Mouse (Mus musculus) ZHBTc4 (cell line): ENCODE measurements around the gene Dgkk.
"Not testable (repeated sequence)": the region's sequence is repeated elsewhere in the genome, so short reads cannot be mapped to it uniquely, and the experiment has no call there.

Source experiments
- DNase-seq: peaks from one replicate; pipeline ENCODE4 v3.0.0-alpha.2; 2011; ENCODE audit warnings: low read depth, low spot score

Dgkk gene

GRCm38 (mm10) chrX:6779006-6779405 lies at the start of gene Dgkk:
Dgkk (plus strand) TSS chrX:6779306.
- not testable (repeated sequence) for DNase-seq

- DNase-seq: no peak
Observed at GRCm38 (mm10) chrX:6733998-6734397, 45.1 kb upstream of the Dgkk start.

- no peak for DNase-seq
Observed at GRCm38 (mm10) chrX:6750714-6751113, 28.4 kb upstream of the Dgkk start.

- peak; percentile 1 for DNase-seq
Observed at GRCm38 (mm10) chrX:6751549-6752047, 27.5 kb upstream of the Dgkk start.

GRCm38 (mm10) chrX:6777489-6778249 lies 1.4 kb upstream of the Dgkk start:
- no peak for DNase-seq

GRCm38 (mm10) chrX:6778250-6778637 lies 862 bp upstream of the Dgkk start:
- DNase-seq: peak; percentile 74

GRCm38 (mm10) chrX:6779969-6780539 lies 948 bp downstream of the Dgkk start:
- DNase-seq: no peak

- peak; percentile 34 for DNase-seq
Observed at GRCm38 (mm10) chrX:6832553-6832952, 53.4 kb downstream of the Dgkk start.

- DNase-seq: no peak
Observed at GRCm38 (mm10) chrX:6853466-6853865, 74.4 kb downstream of the Dgkk start.

- DNase-seq: no peak
Observed at GRCm38 (mm10) chrX:6854136-6854535, 75.0 kb downstream of the Dgkk start.

- peak; percentile 1 for DNase-seq
Observed at GRCm38 (mm10) chrX:6893933-6894332, 114.8 kb downstream of the Dgkk start.

- peak; percentile 20 for DNase-seq
Observed at GRCm38 (mm10) chrX:6911047-6911446, 131.9 kb downstream of the Dgkk start.

- DNase-seq: no peak
Observed at GRCm38 (mm10) chrX:6922165-6922564, 143.1 kb downstream of the Dgkk start.

- no peak for DNase-seq
Observed at GRCm38 (mm10) chrX:6926224-6926623, 147.1 kb downstream of the Dgkk start.

GRCm38 (mm10) chrX:6968598-6968997 lies 189.5 kb downstream of the Dgkk start:
- no peak for DNase-seq

GRCm38 (mm10) chrX:6971956-6972355 lies 192.8 kb downstream of the Dgkk start:
- no peak for DNase-seq

GRCm38 (mm10) chrX:6983916-6984315 lies 204.8 kb downstream of the Dgkk start:
- not testable (repeated sequence) for DNase-seq
